Mouse (Mus musculus): ENCODE measurements around the gene Mfng. TPM values are rescaled to one million over a fixed set of nuclear protein-coding genes. Genes with fewer than 3 reads are reported as not detected.

Gene Mfng
- polyA plus RNA-seq, 1 experiment from 2014 or later = 61.8 TPM

DNA sequence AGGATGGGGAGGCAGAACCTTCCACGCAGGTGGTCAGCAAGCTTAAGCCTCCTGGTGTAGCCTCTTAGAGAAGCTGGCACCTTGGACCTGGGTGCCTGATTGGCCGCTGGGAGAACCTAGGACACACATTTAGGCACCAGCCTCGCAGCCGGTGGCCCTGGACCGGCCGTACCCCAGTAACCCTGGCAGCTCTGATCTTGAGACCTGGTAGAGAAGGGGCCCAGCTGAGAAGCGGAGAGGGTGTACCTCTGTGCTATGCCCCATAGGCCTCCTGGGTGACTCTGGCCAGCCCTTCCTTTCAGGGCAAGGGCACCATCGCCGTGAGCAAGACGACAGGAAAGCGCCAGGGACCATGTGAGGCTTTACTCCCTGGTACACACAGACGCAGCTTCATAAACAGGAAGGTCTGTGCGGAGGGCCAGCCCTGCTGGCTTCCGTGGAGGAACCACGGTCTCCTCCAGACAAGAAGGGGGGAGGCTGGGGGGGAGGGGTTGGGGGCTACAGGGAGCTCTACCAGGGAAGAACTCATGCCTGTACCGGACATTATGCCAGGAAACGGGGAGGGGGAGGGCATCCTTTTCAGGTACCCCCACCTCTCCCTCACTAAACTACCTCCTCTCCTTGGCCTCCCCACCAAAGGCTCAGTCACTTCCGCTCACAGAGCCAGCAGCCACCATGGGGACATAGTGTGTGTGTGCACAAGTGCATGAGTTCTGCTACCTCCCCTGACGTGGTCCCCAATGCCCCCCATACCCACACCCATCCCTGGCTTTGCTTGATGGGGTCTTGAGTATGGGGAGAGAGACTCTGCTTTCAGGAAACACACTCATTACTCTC lies 1.5 kb downstream of the Mfng start:
- peak overlapping the region; percentile 47 for H3K4me3 ChIP-seq (ENCODE audit: low read depth, low read length)
- peaks cover 47% of the 10 kb centered on the region for H3K4me1 ChIP-seq (ENCODE audit: control insufficient read depth, insufficient read depth, low read length)
- ATAC-seq (ENCODE audit: low FRiP score) = 0 out of 2 replicates have a peak, but pooled peaks have one; percentile 0
- no peaks in the 10 kb centered on the region for H3K27me3 ChIP-seq (ENCODE audit: control insufficient read depth, insufficient read depth, low read length)
- H3K36me3 ChIP-seq (ENCODE audit: control insufficient read depth, insufficient read depth, low read length) = peaks cover 5% of the 10 kb centered on the region
- peak overlapping the region; percentile 65 for H3K4me2 ChIP-seq
- peak; percentile 94 for DNase-seq (ENCODE audit: low spot score, missing footprints)
- peak overlapping the region; percentile 96 for H3K27ac ChIP-seq (ENCODE audit: low read depth, low read length)
- peak overlapping the region; percentile 64 for H3K9ac ChIP-seq (ENCODE audit: low read length)
- no peaks in the 10 kb centered on the region for H3K9me3 ChIP-seq (ENCODE audit: control insufficient read depth, low read length)
- 53% methylated on average over 19 of the region's 19 CpGs for WGBS

DNA sequence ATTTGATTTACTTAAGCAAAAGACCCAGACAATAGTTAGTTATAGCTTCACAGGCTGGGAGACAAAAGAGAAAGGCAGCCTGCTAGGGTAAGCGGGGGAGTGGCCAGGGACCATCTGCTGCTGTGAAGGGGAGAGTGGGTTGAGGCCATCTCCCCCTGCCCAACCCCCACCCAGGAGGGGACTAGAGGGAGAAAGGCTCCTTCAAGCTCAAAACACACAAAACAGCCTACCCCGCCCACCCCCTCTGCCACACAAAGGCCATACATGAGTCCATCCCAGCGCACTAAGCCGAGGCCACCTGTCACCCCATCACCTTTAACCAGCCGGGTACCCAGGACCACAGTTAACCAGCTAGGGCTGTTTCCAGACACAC lies 2.3 kb downstream of the Mfng start:
- no peaks in the 10 kb centered on the region for H3K9me3 ChIP-seq (ENCODE audit: control insufficient read depth, low read length)
- DNase-seq (ENCODE audit: low spot score, missing footprints) = peak; percentile 97
- peak overlapping the region; percentile 65 for H3K4me2 ChIP-seq
- peak overlapping the region; percentile 96 for H3K27ac ChIP-seq (ENCODE audit: low read depth, low read length)
- H3K9ac ChIP-seq (ENCODE audit: low read length) = peak overlapping the region; percentile 64
- H3K4me3 ChIP-seq (ENCODE audit: low read depth, low read length) = peak overlapping the region; percentile 47
- peaks cover 47% of the 10 kb centered on the region for H3K4me1 ChIP-seq (ENCODE audit: control insufficient read depth, insufficient read depth, low read length)
- WGBS = 5% methylated on average over 5 of the region's 5 CpGs
- H3K36me3 ChIP-seq (ENCODE audit: control insufficient read depth, insufficient read depth, low read length) = peaks cover 5% of the 10 kb centered on the region
- ATAC-seq (ENCODE audit: low FRiP score) = peak; percentile 83
- no peaks in the 10 kb centered on the region for H3K27me3 ChIP-seq (ENCODE audit: control insufficient read depth, insufficient read depth, low read length)

DNA sequence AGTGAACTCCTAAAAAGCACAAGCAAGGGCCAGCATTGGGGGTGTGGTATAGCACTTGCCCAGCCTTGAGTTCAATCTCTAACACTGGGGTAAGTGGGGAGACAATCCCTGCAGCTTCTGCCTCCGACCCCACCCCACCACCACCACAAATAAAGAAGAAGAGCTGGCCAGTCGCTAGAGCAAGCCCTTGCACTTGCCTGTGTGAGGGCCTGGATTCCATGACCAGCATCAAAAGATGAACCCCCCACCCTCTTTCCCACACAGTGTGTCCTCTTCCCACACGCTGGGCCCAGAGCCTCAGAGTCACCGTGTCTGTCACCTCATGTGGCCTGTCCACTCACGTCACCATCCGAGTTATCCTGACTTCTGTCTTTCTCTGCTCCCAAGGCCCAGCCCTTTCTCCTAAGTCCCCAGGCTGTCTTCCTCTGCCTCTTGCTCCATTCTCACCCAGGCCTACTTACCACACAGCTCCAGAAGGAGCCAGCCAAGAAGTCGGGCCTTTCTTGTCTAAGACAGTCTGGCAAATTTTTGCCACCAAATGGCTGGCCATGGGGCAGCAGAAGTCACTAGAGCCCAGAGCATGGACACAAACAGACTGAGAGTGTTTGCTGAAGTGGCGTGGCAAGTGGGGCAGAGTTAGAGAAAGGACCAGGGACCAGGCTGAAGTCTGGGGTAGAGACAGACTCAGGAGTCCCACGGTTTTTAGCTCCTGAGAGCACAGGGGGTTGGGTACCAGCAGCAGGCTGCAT lies 2.9 kb downstream of the Mfng start:
- peak; percentile 95 for DNase-seq (ENCODE audit: low spot score, missing footprints)
- H3K4me1 ChIP-seq (ENCODE audit: control insufficient read depth, insufficient read depth, low read length) = peaks cover 47% of the 10 kb centered on the region

DNA sequence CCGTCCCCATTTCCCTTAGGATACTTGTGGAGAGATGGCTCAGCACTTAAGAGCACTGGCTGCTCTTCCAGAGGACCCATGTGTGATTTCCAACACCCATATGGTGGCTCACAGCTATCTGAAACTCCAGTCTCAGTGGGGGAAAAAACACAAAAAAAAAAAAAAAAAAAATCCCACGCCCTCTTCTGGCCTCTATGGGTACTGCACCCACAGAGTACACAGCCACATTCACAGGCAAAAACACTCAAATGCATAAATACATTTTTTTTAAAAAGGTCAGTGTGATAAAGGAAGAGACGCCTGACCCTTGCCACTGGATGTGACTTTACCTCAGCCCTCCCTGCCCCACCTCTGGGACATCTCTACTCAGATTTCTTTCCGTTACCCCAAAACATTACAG lies 4.2 kb downstream of the Mfng start:
- H3K9ac ChIP-seq (ENCODE audit: low read length) = no peak overlapping the region
- H3K27ac ChIP-seq (ENCODE audit: low read depth, low read length) = no peak overlapping the region
- H3K4me2 ChIP-seq = peak overlapping the region; percentile 65
- H3K9me3 ChIP-seq (ENCODE audit: control insufficient read depth, low read length) = no peaks in the 10 kb centered on the region
- H3K36me3 ChIP-seq (ENCODE audit: control insufficient read depth, insufficient read depth, low read length) = peaks cover 12% of the 10 kb centered on the region
- 93% methylated on average over 4 of the region's 4 CpGs for WGBS
- DNase-seq (ENCODE audit: low spot score, missing footprints) (no peak), ATAC-seq (ENCODE audit: low FRiP score) (no peak)
- peak overlapping the region; percentile 20 for H3K4me3 ChIP-seq (ENCODE audit: low read depth, low read length)
- no peaks in the 10 kb centered on the region for H3K27me3 ChIP-seq (ENCODE audit: control insufficient read depth, insufficient read depth, low read length)
- H3K4me1 ChIP-seq (ENCODE audit: control insufficient read depth, insufficient read depth, low read length) = peaks cover 46% of the 10 kb centered on the region

More for the DNA sequence above, 2.9 kb downstream of the Mfng start:
- Histone ChIP-seq H3K36me3 (ENCODE audit: control insufficient read depth, insufficient read depth, low read length) (peaks cover 10% of the 10 kb centered on the region), H3K9me3 (ENCODE audit: control insufficient read depth, low read length) (no peaks in the 10 kb centered on the region), H3K4me2 (peak overlapping the region; percentile 65), H3K27me3 (ENCODE audit: control insufficient read depth, insufficient read depth, low read length) (no peaks in the 10 kb centered on the region), H3K27ac (ENCODE audit: low read depth, low read length) (peak overlapping the region; percentile 96), H3K4me3 (ENCODE audit: low read depth, low read length) (peak overlapping the region; percentile 32), H3K9ac (ENCODE audit: low read length) (peak overlapping the region; percentile 64)
- peak; percentile 6; the same call in 1 of the 2 replicates for ATAC-seq (ENCODE audit: low FRiP score)
- 21% methylated on average over 9 of the region's 9 CpGs for WGBS

DNA sequence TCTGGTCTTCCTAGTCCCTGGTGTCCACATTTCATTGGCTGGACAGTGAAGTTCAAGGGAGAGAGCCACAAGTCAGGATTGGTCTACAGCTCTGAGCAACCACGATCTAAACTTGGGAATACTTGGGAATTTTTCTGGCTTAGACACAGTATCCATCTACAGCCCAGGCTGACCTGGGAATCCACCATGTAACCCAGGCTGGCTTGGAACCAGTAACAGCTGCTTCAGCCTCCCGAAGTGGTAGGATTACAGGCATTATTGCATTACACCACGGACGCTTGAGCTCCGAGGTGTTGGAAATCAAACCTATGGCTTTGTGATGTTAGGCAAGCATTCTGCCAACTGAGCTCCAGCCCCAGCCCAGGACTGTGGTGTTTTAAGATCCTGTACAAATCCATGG lies 9.6 kb downstream of the Mfng start:
- no peaks in the 10 kb centered on the region for H3K9me3 ChIP-seq (ENCODE audit: control insufficient read depth, low read length)
- H3K9ac ChIP-seq (ENCODE audit: low read length) = no peak overlapping the region
- no peak for DNase-seq (ENCODE audit: low spot score, missing footprints)
- H3K27ac ChIP-seq (ENCODE audit: low read depth, low read length) = peak overlapping the region; percentile 7; the same call in 1 of the 2 replicates
- peaks cover 13% of the 10 kb centered on the region for H3K36me3 ChIP-seq (ENCODE audit: control insufficient read depth, insufficient read depth, low read length)
- H3K27me3 ChIP-seq (ENCODE audit: control insufficient read depth, insufficient read depth, low read length) = no peaks in the 10 kb centered on the region
- 84% methylated on average over 5 of the region's 5 CpGs for WGBS
- peaks cover 7% of the 10 kb centered on the region; the same call in 1 of the 2 replicates for H3K4me1 ChIP-seq (ENCODE audit: control insufficient read depth, insufficient read depth, low read length)
- H3K4me2 ChIP-seq = no peak overlapping the region
- no peak overlapping the region for H3K4me3 ChIP-seq (ENCODE audit: low read depth, low read length)
- ATAC-seq (ENCODE audit: low FRiP score) = no peak

DNA sequence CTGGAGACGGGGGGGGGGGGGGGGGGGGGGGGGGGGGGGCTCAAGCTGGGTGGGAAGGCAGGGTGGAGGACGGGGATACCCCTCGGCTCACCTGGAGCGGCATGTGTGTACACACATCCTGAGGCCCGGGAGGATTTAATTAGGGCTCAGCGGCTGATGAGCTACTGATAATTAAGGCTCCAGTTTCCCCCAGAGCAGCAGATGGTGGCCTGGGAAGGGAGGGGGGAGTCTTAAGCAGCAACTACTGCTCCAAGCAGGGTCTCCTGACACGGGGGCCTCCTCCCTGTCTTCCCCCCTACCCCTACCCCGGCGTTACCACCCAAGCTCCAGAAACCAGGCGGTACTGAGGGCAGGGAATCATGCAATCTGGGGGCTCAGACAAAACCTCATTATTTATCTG lies 10.1 kb downstream of the Mfng start:
- WGBS = 62% methylated on average over 9 of the region's 10 CpGs
- ATAC-seq (ENCODE audit: low FRiP score) (peak; percentile 47), DNase-seq (ENCODE audit: low spot score, missing footprints) (no peak)
- H3K4me3 ChIP-seq (ENCODE audit: low read depth, low read length) = no peak overlapping the region
- H3K27me3 ChIP-seq (ENCODE audit: control insufficient read depth, insufficient read depth, low read length) = no peaks in the 10 kb centered on the region
- H3K4me2 ChIP-seq = no peak overlapping the region
- H3K27ac ChIP-seq (ENCODE audit: low read depth, low read length) = peak overlapping the region; percentile 7; the same call in 1 of the 2 replicates
- peaks cover 15% of the 10 kb centered on the region for H3K36me3 ChIP-seq (ENCODE audit: control insufficient read depth, insufficient read depth, low read length)
- H3K9ac ChIP-seq (ENCODE audit: low read length) = no peak overlapping the region
- H3K9me3 ChIP-seq (ENCODE audit: control insufficient read depth, low read length) = no peaks in the 10 kb centered on the region
- H3K4me1 ChIP-seq (ENCODE audit: control insufficient read depth, insufficient read depth, low read length) = peaks cover 6% of the 10 kb centered on the region; the same call in 1 of the 2 replicates

DNA sequence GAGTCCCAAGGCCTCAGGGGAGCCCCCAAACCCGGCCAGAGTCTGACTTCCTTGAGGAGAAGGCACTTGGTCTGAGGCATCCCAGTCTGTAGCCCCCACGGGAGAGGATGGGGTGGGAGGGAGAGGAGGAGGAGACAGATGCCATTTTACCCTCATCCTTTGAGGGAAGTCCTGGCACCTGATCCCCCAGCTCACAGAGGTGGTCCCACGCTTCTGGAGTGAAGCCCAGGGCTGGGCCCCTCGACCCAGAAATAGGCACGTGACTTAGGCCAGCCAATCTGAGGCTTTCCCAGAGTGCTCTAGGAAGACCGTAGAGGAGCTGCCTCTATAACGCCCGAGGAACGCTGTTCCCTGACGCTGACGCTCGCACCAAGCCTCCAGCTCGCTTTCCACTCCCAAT lies 12.2 kb downstream of the Mfng start:
- Histone ChIP-seq H3K4me1 (ENCODE audit: control insufficient read depth, insufficient read depth, low read length) (0 out of 2 replicates have a peak, but pooled peaks cover 3% of the 10 kb centered on the region), H3K9ac (ENCODE audit: low read length) (no peak overlapping the region), H3K4me3 (ENCODE audit: low read depth, low read length) (no peak overlapping the region), H3K27ac (ENCODE audit: low read depth, low read length) (no peak overlapping the region), H3K9me3 (ENCODE audit: control insufficient read depth, low read length) (no peaks in the 10 kb centered on the region), H3K4me2 (no peak overlapping the region), H3K36me3 (ENCODE audit: control insufficient read depth, insufficient read depth, low read length) (peaks cover 23% of the 10 kb centered on the region), H3K27me3 (ENCODE audit: control insufficient read depth, insufficient read depth, low read length) (no peaks in the 10 kb centered on the region)
- DNase-seq (ENCODE audit: low spot score, missing footprints) (no peak), ATAC-seq (ENCODE audit: low FRiP score) (no peak)
- WGBS = 85% methylated on average over 13 of the region's 13 CpGs

DNA sequence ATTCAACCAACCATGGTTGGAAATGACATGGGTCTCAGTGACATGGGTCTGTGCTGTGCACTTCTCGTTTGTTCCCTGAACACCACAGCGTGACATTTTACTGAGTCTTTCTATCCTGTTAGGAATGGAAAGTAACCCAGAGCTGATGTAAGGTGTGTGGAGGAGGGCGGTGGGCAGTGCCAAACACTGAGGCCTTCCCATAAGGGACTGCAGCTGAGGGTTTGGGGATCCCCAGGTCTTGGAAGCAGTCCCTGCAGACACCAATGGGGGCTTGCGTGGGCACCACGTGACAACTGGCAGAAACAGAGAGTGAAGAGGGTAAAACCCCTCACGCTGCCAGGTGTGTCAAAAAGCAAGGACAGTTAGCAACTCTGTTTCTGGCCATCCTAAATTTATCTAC lies 15.1 kb downstream of the Mfng start:
- DNase-seq (ENCODE audit: low spot score, missing footprints) = peak; percentile 51
- no peak overlapping the region for H3K4me2 ChIP-seq
- no peaks in the 10 kb centered on the region for H3K27me3 ChIP-seq (ENCODE audit: control insufficient read depth, insufficient read depth, low read length)
- peaks cover 16% of the 10 kb centered on the region for H3K36me3 ChIP-seq (ENCODE audit: control insufficient read depth, insufficient read depth, low read length)
- no peak for ATAC-seq (ENCODE audit: low FRiP score)
- H3K4me3 ChIP-seq (ENCODE audit: low read depth, low read length) = no peak overlapping the region
- no peak overlapping the region for H3K27ac ChIP-seq (ENCODE audit: low read depth, low read length)
- H3K9ac ChIP-seq (ENCODE audit: low read length) = no peak overlapping the region
- WGBS = 87% methylated on average over 6 of the region's 6 CpGs
- H3K9me3 ChIP-seq (ENCODE audit: control insufficient read depth, low read length) = no peaks in the 10 kb centered on the region
- H3K4me1 ChIP-seq (ENCODE audit: control insufficient read depth, insufficient read depth, low read length) = 0 out of 2 replicates have a peak, but pooled peaks cover 2% of the 10 kb centered on the region

Data from midbrain, embryonic 11.5 days (tissue).